Mouse (Mus musculus): Measurements from ENCODE around the gene Atg9a. TPM values are rescaled to one million over a fixed set of nuclear protein-coding genes. Genes with fewer than 3 reads are reported as not detected.
"Not testable (repeated sequence)": the region's sequence is repeated elsewhere in the genome, so short reads cannot be mapped to it uniquely, and the experiment has no call there.

The Atg9a gene
- 33.6 and 35.4 TPM in 2 replicates for polyA plus RNA-seq (2016; fragmentation: Nextera tagmentation; extraction: Ambion mirVana)

- H3K27me3 ChIP-seq (replicated peaks), result no peaks in the 10 kb centered on the region
- H3K4me1 ChIP-seq (replicated peaks), result peaks cover 22% of the 10 kb centered on the region
- H3K4me2 ChIP-seq, result peak within 1 kb of the TSS; percentile 81
- H3K9ac ChIP-seq, result peak within 1 kb of the TSS; percentile 87
- H3K9me3 ChIP-seq (replicated peaks), result no peaks in the 10 kb centered on the region
- peak within 1 kb of the TSS; percentile 90 for H3K27ac ChIP-seq (ENCODE audit: poor library complexity, severe bottlenecking)
- peaks cover 37% of the 10 kb centered on the region for H3K36me3 ChIP-seq
- WGBS, result under 1% methylated on average over 56 of the region's 56 CpGs
- ATAC-seq (ENCODE audit: insufficient number of reproducible peaks, low FRiP score), result peak; percentile 98
- peak within 1 kb of the TSS; percentile 85 for H3K4me3 ChIP-seq
Observed at GRCm38 (mm10) chr1:75191622-75192402, at the start of gene Atg9a, which contains the start of gene Ankzf1. Atg9a (minus strand) TSS chr1:75192196. Ankzf1 (plus strand) TSS chr1:75192151.

GRCm38 (mm10) chr1:75239591-75239990 lies 47.6 kb upstream of the Atg9a start:
- no peak overlapping the region for H3K9ac ChIP-seq
- no peak overlapping the region for H3K4me3 ChIP-seq
- peaks cover 45% of the 10 kb centered on the region for H3K36me3 ChIP-seq
- no peak overlapping the region for H3K4me2 ChIP-seq
- no peaks in the 10 kb centered on the region for H3K27me3 ChIP-seq (replicated peaks)
- H3K4me1 ChIP-seq (replicated peaks), result peaks cover 15% of the 10 kb centered on the region
- H3K9me3 ChIP-seq (replicated peaks), result no peaks in the 10 kb centered on the region
- no peak for ATAC-seq (ENCODE audit: insufficient number of reproducible peaks, low FRiP score)
- no peak overlapping the region for H3K27ac ChIP-seq (ENCODE audit: poor library complexity, severe bottlenecking)
- 67% methylated on average over 10 of the region's 10 CpGs for WGBS

GRCm38 (mm10) chr1:75236117-75237050 lies 44.4 kb upstream of the Atg9a start, which contains the start of gene Dnajb2:
Dnajb2 (plus strand) TSS chr1:75236406.
- Histone ChIP-seq H3K9ac (peak within 1 kb of the TSS; percentile 93), H3K27ac (ENCODE audit: poor library complexity, severe bottlenecking) (peak within 1 kb of the TSS; percentile 94), H3K9me3 (replicated peaks) (no peaks in the 10 kb centered on the region), H3K27me3 (replicated peaks) (no peaks in the 10 kb centered on the region; the same call in 1 of the 2 replicates), H3K36me3 (peaks cover 18% of the 10 kb centered on the region), H3K4me2 (peak within 1 kb of the TSS; percentile 89), H3K4me1 (replicated peaks) (peaks cover 15% of the 10 kb centered on the region), H3K4me3 (peak within 1 kb of the TSS; percentile 71)
- ATAC-seq (ENCODE audit: insufficient number of reproducible peaks, low FRiP score), result peak; percentile 92
- WGBS, result under 1% methylated on average over 64 of the region's 64 CpGs

GRCm38 (mm10) chr1:75234606-75235005 lies 42.6 kb upstream of the Atg9a start:
- peak overlapping the region; percentile 21 for H3K9ac ChIP-seq
- 3% methylated on average over 8 of the region's 8 CpGs for WGBS

DNA sequence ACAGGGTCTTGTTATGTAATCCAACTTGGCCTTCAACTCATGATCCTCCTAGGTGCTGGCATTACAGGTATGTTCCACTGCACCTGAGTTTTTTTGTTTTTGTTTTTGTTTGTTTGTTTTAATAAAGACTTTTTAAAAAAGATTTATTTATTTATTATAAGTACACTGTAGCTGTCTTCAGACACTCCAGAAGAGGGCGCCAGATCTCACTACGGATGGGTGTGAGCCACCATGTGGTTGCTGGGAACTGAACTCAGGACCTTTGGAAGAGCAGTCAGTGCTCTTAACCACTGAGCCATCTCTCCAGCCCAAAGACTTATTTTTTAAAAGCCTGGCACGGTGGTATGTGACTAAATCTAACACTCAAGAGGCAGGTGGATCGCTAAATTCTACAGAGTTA lies 40.5 kb upstream of the Atg9a start:
- peaks cover 14% of the 10 kb centered on the region for H3K4me1 ChIP-seq (replicated peaks)
- H3K27ac ChIP-seq (ENCODE audit: poor library complexity, severe bottlenecking); H3K9ac ChIP-seq; H3K4me3 ChIP-seq; ATAC-seq (ENCODE audit: insufficient number of reproducible peaks, low FRiP score); H3K36me3 ChIP-seq; H3K9me3 ChIP-seq (replicated peaks); H3K4me2 ChIP-seq; H3K27me3 ChIP-seq (replicated peaks): not testable (repeated sequence)
- WGBS, result 62% methylated on average over 4 of the region's 4 CpGs

More at GRCm38 (mm10) chr1:75234606-75235005, 42.6 kb upstream of the Atg9a start:
- Histone ChIP-seq H3K4me2 (0 out of 2 replicates have a peak overlapping the region, but pooled peaks have one; percentile 27), H3K36me3 (peaks cover 3% of the 10 kb centered on the region), H3K4me3 (no peak overlapping the region), H3K9me3 (replicated peaks) (no peaks in the 10 kb centered on the region), H3K4me1 (replicated peaks) (peaks cover 15% of the 10 kb centered on the region), H3K27me3 (replicated peaks) (no peaks in the 10 kb centered on the region; the same call in 1 of the 2 replicates), H3K27ac (ENCODE audit: poor library complexity, severe bottlenecking) (no peak overlapping the region)
- ATAC-seq (ENCODE audit: insufficient number of reproducible peaks, low FRiP score), result no peak

DNA sequence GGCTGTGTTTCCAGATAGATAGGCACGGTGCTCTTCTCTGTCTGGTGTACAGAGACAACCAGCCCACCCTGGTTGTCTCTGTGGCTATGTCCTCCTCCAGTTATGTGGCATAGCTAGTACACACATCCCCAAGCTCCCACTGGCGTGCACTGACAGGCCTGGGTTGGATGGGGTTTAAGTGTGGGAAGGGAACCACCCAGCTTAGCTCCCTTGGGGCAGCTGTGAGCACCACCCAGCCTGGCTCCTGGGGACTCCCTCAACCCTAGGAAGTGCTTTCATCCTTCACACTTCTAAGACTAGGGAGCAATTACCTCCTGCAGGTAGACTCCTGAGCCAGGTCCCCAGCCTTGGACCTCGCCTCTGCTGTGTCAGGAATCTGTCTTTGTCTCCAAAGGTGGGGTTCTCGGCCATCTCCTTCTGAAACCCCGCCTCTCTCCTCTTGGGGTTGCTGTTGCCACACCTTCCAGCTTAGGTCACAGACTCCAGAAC lies 39.7 kb upstream of the Atg9a start, which contains the start of gene A630095N17Rik:
Gene A630095N17Rik, minus strand, starts transcription at position 439 of the 489 bp plus-strand sequence.
- Histone ChIP-seq H3K4me3 (no peak within 1 kb of the TSS), H3K9me3 (replicated peaks) (no peaks in the 10 kb centered on the region), H3K4me1 (replicated peaks) (peaks cover 14% of the 10 kb centered on the region), H3K4me2 (no peak within 1 kb of the TSS), H3K36me3 (no peaks in the 10 kb centered on the region), H3K9ac (no peak within 1 kb of the TSS), H3K27me3 (replicated peaks) (no peaks in the 10 kb centered on the region; the same call in 1 of the 2 replicates), H3K27ac (ENCODE audit: poor library complexity, severe bottlenecking) (no peak within 1 kb of the TSS)
- WGBS, result 67% methylated on average over 5 of the region's 5 CpGs
- no peak for ATAC-seq (ENCODE audit: insufficient number of reproducible peaks, low FRiP score)

DNA sequence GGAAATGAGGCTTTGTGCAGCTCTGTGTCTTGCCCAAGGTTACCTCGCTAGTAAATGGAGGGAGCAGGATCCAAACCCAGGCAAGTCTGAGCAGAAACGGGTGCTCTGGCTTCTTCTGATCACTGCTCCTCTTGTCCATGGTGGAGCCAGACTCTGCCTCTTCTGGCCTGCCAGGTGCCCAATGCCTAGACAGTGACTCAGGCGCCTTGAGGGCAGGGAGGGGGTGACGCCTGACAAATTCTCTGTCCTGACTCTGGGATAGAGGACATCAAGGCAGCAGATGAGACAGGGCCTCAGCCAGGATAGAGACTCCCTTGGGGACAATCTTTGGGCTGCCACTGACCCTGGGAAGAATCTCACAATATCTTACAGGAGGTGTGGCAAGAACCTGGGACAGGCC lies 39.2 kb upstream of the Atg9a start:
- H3K4me2 ChIP-seq, result no peak overlapping the region
- no peaks in the 10 kb centered on the region; the same call in 1 of the 2 replicates for H3K27me3 ChIP-seq (replicated peaks)
- no peak overlapping the region for H3K9ac ChIP-seq
- WGBS, result 61% methylated on average over 4 of the region's 4 CpGs
- H3K27ac ChIP-seq (ENCODE audit: poor library complexity, severe bottlenecking), result no peak overlapping the region
- peaks cover 14% of the 10 kb centered on the region for H3K4me1 ChIP-seq (replicated peaks)
- no peaks in the 10 kb centered on the region for H3K9me3 ChIP-seq (replicated peaks)
- H3K36me3 ChIP-seq, result no peaks in the 10 kb centered on the region
- no peak for ATAC-seq (ENCODE audit: insufficient number of reproducible peaks, low FRiP score)
- no peak overlapping the region for H3K4me3 ChIP-seq

DNA sequence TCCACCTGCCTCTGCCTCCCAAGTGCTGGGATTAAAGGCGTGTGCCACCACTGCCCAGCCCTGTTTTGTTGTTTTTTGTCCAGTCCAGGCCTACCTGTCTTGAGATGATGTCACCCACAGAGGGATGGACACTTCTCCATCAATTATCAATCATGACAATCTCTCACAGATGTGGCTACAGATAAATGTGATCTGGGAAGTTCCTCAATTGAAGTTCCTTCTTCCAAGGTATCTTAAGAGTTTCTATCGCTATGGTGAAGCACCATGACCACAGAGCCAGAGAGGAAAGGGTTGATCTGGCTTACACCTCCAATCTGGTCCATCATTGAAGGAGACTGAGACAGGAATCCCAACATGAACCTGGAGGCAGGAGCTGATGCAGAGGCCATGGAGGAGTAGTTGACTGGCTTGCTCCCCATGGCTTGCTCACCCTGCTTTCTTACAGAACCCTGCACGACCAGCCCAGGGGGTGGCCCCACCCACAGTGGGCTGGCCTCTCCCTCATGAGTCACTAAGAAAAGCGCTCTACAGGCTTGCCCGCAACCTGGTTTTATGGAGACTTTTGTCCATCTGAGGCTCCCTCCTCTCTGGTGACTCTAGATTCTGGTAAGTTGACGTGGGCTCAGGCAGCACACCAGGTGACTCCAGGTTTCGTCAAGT lies 38.5 kb upstream of the Atg9a start:
- no peaks in the 10 kb centered on the region for H3K9me3 ChIP-seq (replicated peaks)
- H3K4me3 ChIP-seq, result no peak overlapping the region
- H3K36me3 ChIP-seq, result no peaks in the 10 kb centered on the region
- H3K27me3 ChIP-seq (replicated peaks), result no peaks in the 10 kb centered on the region; the same call in 1 of the 2 replicates
- peaks cover 13% of the 10 kb centered on the region for H3K4me1 ChIP-seq (replicated peaks)
- WGBS, result 79% methylated on average over 7 of the region's 7 CpGs
- no peak overlapping the region for H3K4me2 ChIP-seq
- H3K9ac ChIP-seq, result no peak overlapping the region
- no peak overlapping the region for H3K27ac ChIP-seq (ENCODE audit: poor library complexity, severe bottlenecking)
- ATAC-seq (ENCODE audit: insufficient number of reproducible peaks, low FRiP score), result no peak

GRCm38 (mm10) chr1:75229158-75229557 lies 37.2 kb upstream of the Atg9a start:
- no peak overlapping the region for H3K9ac ChIP-seq
- H3K4me1 ChIP-seq (replicated peaks), result peaks cover 11% of the 10 kb centered on the region
- H3K4me3 ChIP-seq, result no peak overlapping the region
- H3K27ac ChIP-seq (ENCODE audit: poor library complexity, severe bottlenecking), result no peak overlapping the region
- no peaks in the 10 kb centered on the region; the same call in 1 of the 2 replicates for H3K27me3 ChIP-seq (replicated peaks)
- no peaks in the 10 kb centered on the region for H3K36me3 ChIP-seq
- ATAC-seq (ENCODE audit: insufficient number of reproducible peaks, low FRiP score), result no peak
- H3K4me2 ChIP-seq, result no peak overlapping the region
- H3K9me3 ChIP-seq (replicated peaks), result no peaks in the 10 kb centered on the region
- WGBS, result 50% methylated on average over 4 of the region's 4 CpGs

- no peak for ATAC-seq (ENCODE audit: insufficient number of reproducible peaks, low FRiP score)
- H3K9ac ChIP-seq, result no peak overlapping the region
- peaks cover 3% of the 10 kb centered on the region; the same call in 1 of the 2 replicates for H3K27me3 ChIP-seq (replicated peaks)
- H3K9me3 ChIP-seq (replicated peaks), result no peaks in the 10 kb centered on the region
- WGBS, result 50% methylated on average over 1 of the region's 1 CpGs
- H3K4me3 ChIP-seq, result no peak overlapping the region
- no peak overlapping the region for H3K4me2 ChIP-seq
- no peak overlapping the region for H3K27ac ChIP-seq (ENCODE audit: poor library complexity, severe bottlenecking)
- peaks cover 11% of the 10 kb centered on the region for H3K4me1 ChIP-seq (replicated peaks)
- H3K36me3 ChIP-seq, result no peaks in the 10 kb centered on the region
Observed at GRCm38 (mm10) chr1:75227653-75228052, 35.7 kb upstream of the Atg9a start.

Measured in heart, embryonic 12.5 days (tissue).